Mouse (Mus musculus) T-cell, adult 2 months (primary cell): ENCODE data around the gene Mctp1.
"Not testable (repeated sequence)": the region's sequence is repeated elsewhere in the genome, so short reads cannot be mapped to it uniquely, and the experiment has no call there.

Experiments
- DNase-seq: peaks from one replicate; pipeline ENCODE4 v3.0.0; 2022; ENCODE audit warnings: low spot score

The Mctp1 gene

DNA sequence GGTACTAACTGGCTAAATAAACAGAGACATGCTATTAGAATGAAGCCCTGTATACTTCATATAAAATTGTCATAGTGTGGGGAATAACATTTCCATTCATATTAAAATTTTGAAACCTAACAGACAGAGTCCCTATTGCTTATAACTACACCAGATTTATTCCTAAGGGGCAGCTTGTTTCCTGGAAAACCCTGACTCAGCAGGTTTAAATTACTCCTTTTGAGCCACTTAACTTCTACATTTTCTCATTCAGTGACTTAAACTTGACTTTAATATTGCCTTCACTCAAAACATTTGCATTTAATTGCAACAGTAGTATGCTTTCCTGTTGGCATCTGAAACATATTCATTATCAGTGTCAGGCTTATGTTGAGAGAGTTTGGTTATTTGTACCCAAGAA, 583.3 kb downstream of the Mctp1 start:
- no peak for DNase-seq

GRCm38 (mm10) chr13:76969386-76969785, 585.1 kb downstream of the Mctp1 start:
- no peak for DNase-seq

DNA sequence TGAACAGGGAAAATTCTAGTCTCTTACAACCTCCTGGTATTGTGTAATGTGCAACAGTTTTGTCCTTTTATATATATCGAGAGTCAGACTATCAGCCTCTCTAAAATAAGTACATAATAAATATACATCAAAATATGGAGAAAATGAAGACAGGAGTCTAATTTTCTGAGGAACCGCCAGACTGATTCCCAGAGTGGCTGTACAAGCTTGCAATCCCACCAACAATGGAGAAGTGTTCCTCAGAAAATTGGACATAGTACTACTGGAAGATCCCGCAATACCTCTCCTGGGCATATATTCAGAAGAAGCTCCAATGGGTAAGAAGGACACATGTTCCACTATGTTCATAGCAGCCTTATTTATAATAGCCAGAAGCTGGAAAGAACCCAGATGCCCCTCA, 586.7 kb downstream of the Mctp1 start:
- DNase-seq = not testable (repeated sequence)

DNA sequence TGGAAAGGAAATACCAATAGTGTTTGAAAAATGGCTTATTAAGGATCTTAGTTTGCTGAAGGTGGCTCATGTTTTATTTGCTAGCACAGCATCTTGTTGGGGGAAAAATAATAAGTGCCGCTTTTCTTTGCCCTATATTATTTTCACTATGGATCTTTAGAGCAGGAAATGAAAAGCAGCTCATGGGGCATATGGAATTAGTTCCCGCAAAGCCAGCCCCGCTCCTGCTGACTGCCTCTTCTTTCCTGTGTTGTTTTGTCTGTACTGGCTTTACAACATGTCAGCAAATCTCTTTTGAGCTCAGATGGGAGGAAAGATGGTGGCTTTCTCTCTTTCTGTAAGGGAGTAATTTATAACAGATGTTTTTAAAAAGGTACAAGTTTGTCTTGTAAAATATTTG, 618.3 kb downstream of the Mctp1 start:
- DNase-seq = no peak

DNA sequence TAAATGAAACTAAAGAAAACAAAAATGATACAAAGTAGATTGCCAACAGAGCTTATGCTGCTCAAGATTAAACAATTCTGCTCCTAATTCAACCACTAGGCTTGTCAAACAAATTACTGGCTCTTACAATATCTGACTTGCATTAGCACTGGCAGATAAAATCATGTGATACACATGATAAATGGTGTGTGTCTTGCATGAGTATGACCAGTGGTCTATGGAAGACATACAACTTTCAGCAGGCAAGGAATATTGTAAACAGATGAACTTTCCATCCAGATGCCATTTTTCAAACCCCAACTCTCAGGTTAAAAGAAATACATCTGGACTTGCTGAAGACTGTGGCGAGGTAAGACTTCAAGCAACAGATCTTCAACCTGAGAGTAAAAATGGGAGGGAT, 619.3 kb downstream of the Mctp1 start:
- no peak for DNase-seq

GRCm38 (mm10) chr13:77018851-77019250, 634.5 kb downstream of the Mctp1 start:
- DNase-seq = no peak

GRCm38 (mm10) chr13:77029594-77029993, 645.3 kb downstream of the Mctp1 start:
- DNase-seq = no peak

DNA sequence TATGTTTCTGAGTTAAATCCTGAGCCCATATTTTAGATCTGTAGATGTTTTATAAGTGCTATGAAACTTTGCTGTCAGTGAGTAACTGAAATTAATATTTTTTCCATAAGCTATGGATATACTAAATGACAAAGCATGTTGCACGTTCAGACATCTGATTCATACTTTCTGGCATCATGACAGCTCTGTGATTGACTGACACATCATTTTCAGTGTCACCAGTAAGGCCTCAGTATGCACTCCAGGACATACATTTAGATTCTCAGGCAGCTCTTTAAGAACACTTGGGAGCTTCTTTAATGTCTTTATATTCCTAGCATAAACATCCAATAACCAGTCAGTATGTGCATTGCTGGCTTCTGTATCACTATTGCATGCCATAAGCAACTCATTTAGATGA, 659.0 kb downstream of the Mctp1 start:
- DNase-seq = no peak

DNA sequence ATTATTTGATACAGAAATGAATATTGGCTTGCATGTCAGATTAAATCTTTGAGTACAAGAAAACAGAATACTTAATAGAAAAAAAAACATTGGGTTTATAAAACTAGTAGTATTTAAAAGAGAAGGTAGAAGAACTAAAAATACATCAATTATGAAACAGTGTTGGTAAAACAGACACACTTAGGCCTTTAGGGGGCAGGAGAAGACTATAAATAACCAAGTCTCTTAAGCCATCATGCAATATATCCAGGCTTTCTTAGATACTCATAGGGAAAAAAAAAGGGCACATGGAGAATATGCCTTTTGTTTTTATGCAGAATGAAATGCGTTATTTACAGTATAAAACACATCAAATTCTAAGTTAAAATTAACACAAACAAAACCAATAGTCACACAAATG, 661.0 kb downstream of the Mctp1 start:
- no peak for DNase-seq

- DNase-seq = no peak
These were observed 662.1 kb downstream of the Mctp1 start for GRCm38 (mm10) chr13:77046416-77046815.

GRCm38 (mm10) chr13:77047179-77047931, 663.0 kb downstream of the Mctp1 start:
- DNase-seq = no peak

DNA sequence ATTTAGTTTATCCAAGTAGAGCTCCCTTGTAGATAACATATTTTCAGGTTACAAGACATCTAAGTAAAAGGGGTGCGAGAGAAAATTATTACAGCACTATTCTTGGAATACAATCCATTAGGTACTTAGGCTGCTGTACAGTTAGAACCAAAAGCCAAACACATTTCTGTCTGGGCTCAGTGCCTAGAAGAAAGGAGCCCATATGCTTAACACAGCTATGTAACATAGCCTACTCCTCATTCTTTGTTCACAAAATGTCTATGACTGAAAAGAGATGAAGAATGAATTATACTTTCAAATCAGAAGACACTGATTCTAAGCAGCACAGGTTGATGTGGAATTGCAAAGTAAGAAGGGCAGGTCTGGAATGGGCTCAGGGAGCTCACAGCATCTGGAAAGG, 664.1 kb downstream of the Mctp1 start:
- DNase-seq = no peak

DNA sequence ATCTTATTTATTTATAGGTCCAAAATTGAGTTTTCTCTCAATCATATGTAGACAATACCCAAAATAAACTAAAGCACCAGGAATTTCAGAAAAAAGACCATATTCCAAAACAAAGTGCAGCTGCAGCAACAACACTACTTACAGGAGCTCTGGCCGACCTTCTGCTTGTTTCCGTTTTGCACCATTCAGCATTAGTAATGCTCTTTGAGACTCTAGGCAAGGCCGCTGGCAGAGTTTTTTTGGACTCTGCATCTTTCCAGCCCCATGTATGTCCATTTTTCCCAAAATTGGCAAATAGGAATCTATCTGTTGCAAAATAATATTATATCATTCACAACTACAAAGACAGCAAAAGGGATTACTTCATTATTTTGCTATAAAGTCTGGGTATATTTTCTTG, 665.4 kb downstream of the Mctp1 start:
- no peak for DNase-seq

GRCm38 (mm10) chr13:77063221-77063620, 678.9 kb downstream of the Mctp1 start:
- DNase-seq = no peak

GRCm38 (mm10) chr13:77068847-77069246, 684.5 kb downstream of the Mctp1 start:
- DNase-seq = no peak

- DNase-seq = no peak
These were observed 687.7 kb downstream of the Mctp1 start for GRCm38 (mm10) chr13:77072030-77072429.
